Mouse (Mus musculus): ENCODE results near the gene Tnfaip2. TPM values are rescaled to one million over a fixed set of nuclear protein-coding genes. Genes with fewer than 3 reads are reported as not detected.

Gene Tnfaip2
- polyA plus RNA-seq, 1 experiment from 2014 or later = 17.0 TPM

GRCm38 (mm10) chr12:111474893-111475643 lies 32.8 kb downstream of the Tnfaip2 start:
- Histone ChIP-seq H3K9me3 (ENCODE audit: low read length) (no peaks in the 10 kb centered on the region), H3K27me3 (replicated peaks; ENCODE audit: insufficient read depth, low read length) (no peaks in the 10 kb centered on the region), H3K9ac (replicated peaks; ENCODE audit: low read depth) (no peak overlapping the region), H3K4me3 (ENCODE audit: low read depth, low read length) (no peak overlapping the region), H3K27ac (ENCODE audit: low read length) (no peak overlapping the region), H3K4me2 (replicated peaks; ENCODE audit: low read depth, low read length) (no peak overlapping the region), H3K4me1 (ENCODE audit: insufficient read depth, low read depth, low read length) (no peaks in the 10 kb centered on the region), H3K36me3 (ENCODE audit: insufficient read depth, low read length) (no peaks in the 10 kb centered on the region)
- DNase-seq (ENCODE audit: low spot score) (peak; percentile 34), ATAC-seq (peak; percentile 53)
- TF ChIP-seq EP300 (IDR thresholded peaks at IDR 0.05) (no peak), CTCF (IDR thresholded peaks at IDR 0.05) (peak; percentile 33)
- WGBS = 44% methylated on average over 8 of the region's 8 CpGs

GRCm38 (mm10) chr12:111478924-111479323 lies 36.7 kb downstream of the Tnfaip2 start:
- 33% methylated on average over 5 of the region's 5 CpGs for WGBS
- no peaks in the 10 kb centered on the region for H3K4me1 ChIP-seq (ENCODE audit: insufficient read depth, low read depth, low read length)
- no peak overlapping the region for H3K9ac ChIP-seq (replicated peaks; ENCODE audit: low read depth)
- no peak for DNase-seq (ENCODE audit: low spot score)
- H3K36me3 ChIP-seq (ENCODE audit: insufficient read depth, low read length) = no peaks in the 10 kb centered on the region
- ATAC-seq = no peak
- no peak overlapping the region for H3K4me3 ChIP-seq (ENCODE audit: low read depth, low read length)
- no peak overlapping the region for H3K27ac ChIP-seq (ENCODE audit: low read length)
- H3K4me2 ChIP-seq (replicated peaks; ENCODE audit: low read depth, low read length) = no peak overlapping the region
- H3K9me3 ChIP-seq (ENCODE audit: low read length) = no peaks in the 10 kb centered on the region
- H3K27me3 ChIP-seq (replicated peaks; ENCODE audit: insufficient read depth, low read length) = peaks cover under 1% of the 10 kb centered on the region; the same call in 1 of the 2 replicates
- TF ChIP-seq CTCF (IDR thresholded peaks at IDR 0.05) (no peak), EP300 (IDR thresholded peaks at IDR 0.05) (no peak)

GRCm38 (mm10) chr12:111479917-111480316 lies 37.6 kb downstream of the Tnfaip2 start:
- H3K4me2 ChIP-seq (replicated peaks; ENCODE audit: low read depth, low read length) = no peak overlapping the region
- H3K36me3 ChIP-seq (ENCODE audit: insufficient read depth, low read length) = no peaks in the 10 kb centered on the region
- no peaks in the 10 kb centered on the region for H3K4me1 ChIP-seq (ENCODE audit: insufficient read depth, low read depth, low read length)
- ATAC-seq (no peak), DNase-seq (ENCODE audit: low spot score) (peak; percentile 34)
- no peaks in the 10 kb centered on the region for H3K9me3 ChIP-seq (ENCODE audit: low read length)
- H3K9ac ChIP-seq (replicated peaks; ENCODE audit: low read depth) = no peak overlapping the region
- no peak overlapping the region for H3K4me3 ChIP-seq (ENCODE audit: low read depth, low read length)
- peaks cover 9% of the 10 kb centered on the region for H3K27me3 ChIP-seq (replicated peaks; ENCODE audit: insufficient read depth, low read length)
- no peak overlapping the region for H3K27ac ChIP-seq (ENCODE audit: low read length)
- peak; percentile 70 for TF ChIP-seq CTCF (IDR thresholded peaks at IDR 0.05)
- TF ChIP-seq EP300 (IDR thresholded peaks at IDR 0.05) = no peak
- WGBS = 63% methylated on average over 2 of the region's 2 CpGs

- peak overlapping the region; percentile 46 for H3K4me3 ChIP-seq (ENCODE audit: low read depth, low read length)
- no peak overlapping the region for H3K9ac ChIP-seq (replicated peaks; ENCODE audit: low read depth)
- no peaks in the 10 kb centered on the region for H3K9me3 ChIP-seq (ENCODE audit: low read length)
- no peaks in the 10 kb centered on the region for H3K36me3 ChIP-seq (ENCODE audit: insufficient read depth, low read length)
- H3K4me1 ChIP-seq (ENCODE audit: insufficient read depth, low read depth, low read length) = no peaks in the 10 kb centered on the region
- H3K4me2 ChIP-seq (replicated peaks; ENCODE audit: low read depth, low read length) = peak overlapping the region; percentile 74
- ATAC-seq = no peak
- H3K27ac ChIP-seq (ENCODE audit: low read length) = no peak overlapping the region
- peaks cover 20% of the 10 kb centered on the region for H3K27me3 ChIP-seq (replicated peaks; ENCODE audit: insufficient read depth, low read length)
- 3% methylated on average over 63 of the region's 63 CpGs for WGBS
- no peak for TF ChIP-seq EP300 (IDR thresholded peaks at IDR 0.05)
- no peak for TF ChIP-seq CTCF (IDR thresholded peaks at IDR 0.05)
- no peak for DNase-seq (ENCODE audit: low spot score)
Measured at GRCm38 (mm10) chr12:111485046-111485651, 42.9 kb downstream of the Tnfaip2 start.

GRCm38 (mm10) chr12:111485652-111486306 lies 43.5 kb downstream of the Tnfaip2 start, which contains the start of gene Gm266:
Gene Gm266, minus strand, starts transcription at chr12:111485823.
- ATAC-seq = peak; percentile 56
- H3K4me2 ChIP-seq (replicated peaks; ENCODE audit: low read depth, low read length) = peak within 1 kb of the TSS; percentile 74
- H3K4me1 ChIP-seq (ENCODE audit: insufficient read depth, low read depth, low read length) = no peaks in the 10 kb centered on the region
- H3K27ac ChIP-seq (ENCODE audit: low read length) = no peak within 1 kb of the TSS
- peaks cover 20% of the 10 kb centered on the region for H3K27me3 ChIP-seq (replicated peaks; ENCODE audit: insufficient read depth, low read length)
- H3K9ac ChIP-seq (replicated peaks; ENCODE audit: low read depth) = 0 out of 2 replicates have a peak within 1 kb of the TSS, but pooled peaks have one; percentile 3
- no peaks in the 10 kb centered on the region for H3K36me3 ChIP-seq (ENCODE audit: insufficient read depth, low read length)
- DNase-seq (ENCODE audit: low spot score) = peak; percentile 42
- under 1% methylated on average over 41 of the region's 58 CpGs for WGBS
- TF ChIP-seq CTCF (IDR thresholded peaks at IDR 0.05) (no peak), EP300 (IDR thresholded peaks at IDR 0.05) (no peak)
- no peaks in the 10 kb centered on the region for H3K9me3 ChIP-seq (ENCODE audit: low read length)
- peak within 1 kb of the TSS; percentile 46 for H3K4me3 ChIP-seq (ENCODE audit: low read depth, low read length)

- TF ChIP-seq EP300 (IDR thresholded peaks at IDR 0.05) (no peak), CTCF (IDR thresholded peaks at IDR 0.05) (no peak)
- Histone ChIP-seq H3K4me3 (ENCODE audit: low read depth, low read length) (peak overlapping the region; percentile 46; the same call in 1 of the 2 replicates), H3K4me2 (replicated peaks; ENCODE audit: low read depth, low read length) (peak overlapping the region; percentile 74), H3K9ac (replicated peaks; ENCODE audit: low read depth) (0 out of 2 replicates have a peak overlapping the region, but pooled peaks have one; percentile 3), H3K27me3 (replicated peaks; ENCODE audit: insufficient read depth, low read length) (peaks cover 20% of the 10 kb centered on the region), H3K4me1 (ENCODE audit: insufficient read depth, low read depth, low read length) (no peaks in the 10 kb centered on the region), H3K9me3 (ENCODE audit: low read length) (no peaks in the 10 kb centered on the region), H3K27ac (ENCODE audit: low read length) (no peak overlapping the region), H3K36me3 (ENCODE audit: insufficient read depth, low read length) (no peaks in the 10 kb centered on the region)
- 10% methylated on average over 12 of the region's 12 CpGs for WGBS
- DNase-seq (ENCODE audit: low spot score) = no peak
- ATAC-seq = no peak
Measured at GRCm38 (mm10) chr12:111486455-111486854, 44.2 kb downstream of the Tnfaip2 start.

Measured in lung, postnatal 0 days (tissue).